Mouse (Mus musculus) lung, adult 2 months (tissue): ENCODE results near the gene Mrpl43. TPM values are rescaled to one million over a fixed set of nuclear protein-coding genes. Genes with fewer than 3 reads are reported as not detected.
A peak's percentile ranks its signal among the peaks of the same experiment; 100 is the strongest.

Experiments used
- DNase-seq: peaks from one replicate; pipeline ENCODE4 v3.0.0; 2022
- H3K4me1 ChIP-seq: fragments of 200-500 bp; 2 replicates; pipeline ENCODE4 v1.6.1; 2011; ENCODE audit warnings: low read length; ENCODE audit not compliant: control insufficient read depth, insufficient read depth
- H3K4me3 ChIP-seq: fragments of 200-500 bp; replicated peaks from 2 replicates; pipeline ENCODE3; 2011; ENCODE audit warnings: low read depth, mild to moderate bottlenecking, control low read depth, low read length; ENCODE audit errors: extremely low read depth
- CTCF ChIP-seq: fragments of 200-500 bp; IDR thresholded peaks from 2 replicates; pipeline ENCODE4 v1.5.1; 2011; ENCODE audit warnings: mild to moderate bottlenecking, low read length, control low read depth; ENCODE audit not compliant: insufficient read depth
- POLR2A ChIP-seq: fragments of 200-500 bp; IDR thresholded peaks from 2 replicates; pipeline ENCODE4 v1.6.1; 2011; ENCODE audit warnings: low read depth, mild to moderate bottlenecking, control low read depth, low read length, borderline replicate concordance; ENCODE audit errors: extremely low read depth
- WGBS: fragments of 180-500 bp; shearing (Covaris S2); methylation state at CpG from one replicate; pipeline ENCODE4 v1.1.7; 2018; 5-methylcytosine and 5-hydroxymethylcytosine counted together
- polyA plus RNA-seq: library from polyadenylated mRNA; depleted of rRNA; stranded (reverse); fragments of >200 nt; gene quantifications from 2 replicates; pipeline ENCODE4 v1.2.3, GENCODE M21; 2012

Mrpl43 gene
- polyA plus RNA-seq, 1 experiment = 50.1 TPM

DNA sequence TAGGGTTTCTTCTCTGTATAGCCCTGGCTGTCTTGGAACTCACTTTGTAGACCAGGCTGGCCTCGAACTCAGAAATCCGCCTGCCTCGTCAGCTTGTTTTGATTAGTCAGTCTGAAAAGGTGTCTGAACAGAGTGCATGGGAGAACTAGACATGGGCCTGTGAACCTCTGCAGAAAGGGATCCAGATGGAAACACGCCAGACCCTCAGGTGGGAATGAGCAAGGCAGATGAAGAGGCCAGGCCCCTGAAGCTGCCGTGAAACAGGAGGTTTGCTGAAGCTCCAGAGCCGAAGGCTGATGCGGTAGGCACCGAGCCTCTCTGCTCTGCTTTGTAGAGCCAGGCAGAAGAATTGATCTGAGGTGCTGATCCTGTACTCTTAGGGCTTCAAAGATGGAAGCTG, 6.0 kb upstream of the Mrpl43 start:
- Histone ChIP-seq H3K4me1 (peaks cover under 1% of the 10 kb centered on the region), H3K4me3 (no peak overlapping the region)
- 85% methylated on average over 8 of the region's 8 CpGs for WGBS
- no peak for TF ChIP-seq POLR2A
- no peak for DNase-seq

DNA sequence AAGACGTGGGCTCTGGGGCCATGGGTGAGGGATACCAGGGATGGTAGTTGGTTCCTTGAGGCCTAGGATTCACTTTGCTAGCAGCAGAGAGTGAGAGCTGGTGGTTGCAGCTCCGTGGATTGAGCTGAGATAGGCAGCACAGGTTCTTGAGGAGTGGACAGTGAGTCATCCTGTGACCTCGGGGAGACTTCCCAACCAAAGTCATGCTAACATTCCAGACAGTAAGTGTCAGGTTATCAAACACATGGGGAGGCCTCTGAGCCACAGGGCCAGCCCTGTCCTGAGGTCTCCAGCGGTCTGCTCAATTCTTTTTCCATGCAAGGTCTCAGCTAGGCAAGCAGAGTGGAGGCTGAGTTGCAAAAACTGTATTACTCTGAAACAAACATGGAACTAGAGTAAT, 4.4 kb upstream of the Mrpl43 start:
- no peak for TF ChIP-seq POLR2A
- DNase-seq = no peak
- H3K4me1 ChIP-seq = peaks cover 5% of the 10 kb centered on the region
- WGBS = 84% methylated on average over 4 of the region's 4 CpGs
- no peak overlapping the region for H3K4me3 ChIP-seq

DNA sequence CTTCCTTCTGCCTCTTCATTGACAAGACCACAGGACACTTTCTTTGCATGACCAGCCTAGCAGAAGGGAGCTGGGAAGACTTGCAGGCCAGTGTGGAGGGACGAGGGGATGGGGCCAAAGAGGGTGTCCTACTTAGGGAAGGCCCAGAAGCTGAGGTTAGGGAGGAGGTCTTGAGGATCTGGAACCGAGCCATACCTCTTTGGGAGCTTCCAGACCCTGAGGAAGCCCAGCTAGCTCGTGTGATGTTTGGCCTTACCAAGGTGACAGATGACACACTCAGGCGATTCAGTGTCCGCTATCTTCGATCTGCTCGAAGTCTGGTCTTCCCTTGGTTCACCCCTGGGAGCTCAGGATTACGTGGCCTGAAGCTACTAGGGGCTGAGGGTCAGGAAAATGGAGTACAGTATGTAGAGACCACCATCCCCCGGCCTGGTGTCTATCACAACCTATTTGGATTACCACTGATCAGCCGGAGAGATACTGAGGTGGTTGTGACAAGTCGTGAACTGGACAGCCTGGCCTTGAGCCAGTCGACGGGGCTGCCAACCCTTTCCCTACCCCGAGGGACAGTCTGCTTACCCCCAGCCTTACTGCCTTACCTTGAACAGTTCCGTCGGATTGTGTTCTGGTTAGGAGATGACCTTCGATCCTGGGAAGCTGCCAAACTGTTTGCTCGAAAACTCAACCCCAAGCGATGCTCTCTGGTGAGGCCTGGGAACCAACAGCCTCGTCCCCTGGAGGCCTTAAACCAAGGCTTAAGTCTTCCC, 1.4 kb upstream of the Mrpl43 start:
- no peak overlapping the region for H3K4me3 ChIP-seq

DNA sequence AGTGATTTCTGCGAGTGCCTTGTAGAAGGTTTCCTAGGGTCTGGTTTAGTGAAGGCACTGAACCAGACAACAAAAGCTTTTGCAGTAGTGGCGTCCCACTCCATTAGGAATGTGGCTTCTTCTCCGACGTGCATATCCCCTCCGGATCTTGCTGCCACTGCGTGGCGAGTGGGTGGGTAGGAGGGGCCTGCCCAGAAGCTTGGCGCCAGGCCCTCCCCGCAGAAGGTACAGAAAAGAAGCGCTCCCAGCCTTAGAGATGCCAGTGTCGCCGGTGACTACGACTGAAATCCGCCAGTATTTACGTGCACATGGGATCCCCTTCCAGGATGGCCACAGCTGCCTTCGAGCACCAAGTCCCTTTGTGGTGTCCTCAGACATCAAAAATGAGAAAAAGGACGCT, 779 bp upstream of the Mrpl43 start:
- 17% methylated on average over 17 of the region's 17 CpGs for WGBS
- DNase-seq = no peak

More for the DNA sequence above, 1.4 kb upstream of the Mrpl43 start:
- peaks cover 10% of the 10 kb centered on the region for H3K4me1 ChIP-seq
- TF ChIP-seq POLR2A = no peak
- no peak for TF ChIP-seq CTCF
- 73% methylated on average over 20 of the region's 20 CpGs for WGBS
- DNase-seq = no peak

DNA sequence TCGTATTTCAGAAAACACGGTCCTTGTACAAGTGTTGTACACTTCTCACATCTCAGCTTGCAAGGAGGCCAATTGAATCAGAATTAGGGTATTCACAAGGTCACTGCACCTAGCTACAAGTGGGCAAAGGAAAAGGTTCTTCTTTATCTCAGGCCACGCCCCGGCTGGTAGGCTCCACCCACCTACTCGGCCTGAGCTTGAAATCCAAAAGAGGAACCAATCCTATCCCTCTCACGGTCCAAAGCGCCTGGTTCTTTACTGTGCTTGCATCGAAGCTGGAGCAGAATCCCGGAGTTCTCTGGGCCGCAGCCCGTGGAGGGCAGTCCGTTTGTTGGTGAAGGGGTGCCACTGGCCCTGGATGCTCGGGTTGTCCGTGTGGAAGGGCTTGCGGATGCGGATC, 798 bp downstream of the Mrpl43 start, which contains the start of gene Twnk:
Gene Twnk, plus strand, starts transcription at position 220 of the 400 bp plus-strand sequence.
- peak; percentile 54 for DNase-seq
- TF ChIP-seq CTCF = no peak
- Histone ChIP-seq H3K4me3 (peak within 1 kb of the TSS; percentile 96), H3K4me1 (peaks cover 10% of the 10 kb centered on the region)
- 8% methylated on average over 16 of the region's 16 CpGs for WGBS

More for the DNA sequence above, 779 bp upstream of the Mrpl43 start:
- TF ChIP-seq CTCF (no peak), POLR2A (no peak)
- Histone ChIP-seq H3K4me1 (peaks cover 10% of the 10 kb centered on the region), H3K4me3 (no peak overlapping the region)

DNA sequence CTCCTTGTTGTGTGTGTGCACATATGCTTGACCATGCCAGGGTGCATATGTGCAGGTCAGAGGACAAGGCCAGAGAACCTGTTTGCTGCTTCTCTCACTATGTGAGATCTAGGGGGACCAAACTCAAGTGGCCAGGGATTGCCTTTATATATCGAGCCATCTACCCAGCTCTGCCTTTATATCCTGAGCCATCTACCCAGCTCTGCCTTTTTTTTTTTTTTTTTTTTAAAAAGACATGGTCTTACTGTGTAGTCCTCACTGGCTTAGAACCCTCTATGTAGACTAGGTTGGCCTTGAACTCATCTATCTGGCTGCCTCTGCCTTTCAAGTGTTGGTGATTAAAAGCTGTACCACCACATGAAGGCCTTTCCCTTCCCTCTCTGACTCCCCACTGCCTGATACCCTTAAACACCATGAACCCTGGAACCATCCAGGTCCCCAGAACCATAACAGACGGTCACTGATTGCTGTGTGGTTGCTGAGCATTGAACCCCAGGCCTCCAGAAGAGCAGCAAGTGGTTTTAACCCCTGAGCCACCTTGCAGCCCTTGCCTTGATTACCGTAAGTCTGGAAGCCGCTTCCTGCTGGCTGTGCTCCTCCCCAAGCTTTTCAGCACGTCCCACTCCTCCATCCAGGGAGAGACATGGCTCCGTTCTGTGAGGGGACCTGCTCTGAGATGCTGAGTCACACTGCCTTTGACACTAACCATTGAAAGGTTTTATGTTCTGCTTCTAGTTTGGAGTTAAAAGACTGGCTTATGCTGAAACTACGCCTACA, 2.3 kb downstream of the Mrpl43 start:
- TF ChIP-seq POLR2A = no peak
- no peak for TF ChIP-seq CTCF
- no peak for DNase-seq
- Histone ChIP-seq H3K4me1 (peaks cover 10% of the 10 kb centered on the region), H3K4me3 (no peak overlapping the region)
- WGBS = 88% methylated on average over 7 of the region's 7 CpGs

DNA sequence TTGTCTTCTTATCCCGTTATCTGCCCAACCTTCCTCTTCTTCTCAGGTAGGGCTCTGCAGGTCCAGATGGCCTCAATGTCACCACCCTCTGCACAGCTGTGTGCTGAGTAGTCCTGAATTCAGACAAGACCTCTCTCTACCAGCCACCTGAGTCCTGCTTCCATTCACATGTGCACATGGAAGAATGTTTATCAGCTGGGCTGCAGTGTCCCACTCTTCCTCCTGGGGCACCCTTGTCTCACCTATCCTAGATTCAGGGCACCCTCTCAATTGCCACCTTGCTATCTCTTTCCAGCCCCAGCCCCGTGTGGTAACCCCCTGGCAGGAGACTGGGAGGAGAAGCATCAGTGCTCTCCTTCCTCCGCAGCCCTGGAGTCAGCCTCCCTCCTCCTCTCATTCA, 3.9 kb downstream of the Mrpl43 start:
- TF ChIP-seq POLR2A (no peak), CTCF (0 out of 2 replicates have a peak, but pooled peaks have one; percentile 18)
- DNase-seq = no peak
- no peak overlapping the region for H3K4me3 ChIP-seq
- H3K4me1 ChIP-seq = peaks cover 10% of the 10 kb centered on the region
- 64% methylated on average over 3 of the region's 3 CpGs for WGBS

DNA sequence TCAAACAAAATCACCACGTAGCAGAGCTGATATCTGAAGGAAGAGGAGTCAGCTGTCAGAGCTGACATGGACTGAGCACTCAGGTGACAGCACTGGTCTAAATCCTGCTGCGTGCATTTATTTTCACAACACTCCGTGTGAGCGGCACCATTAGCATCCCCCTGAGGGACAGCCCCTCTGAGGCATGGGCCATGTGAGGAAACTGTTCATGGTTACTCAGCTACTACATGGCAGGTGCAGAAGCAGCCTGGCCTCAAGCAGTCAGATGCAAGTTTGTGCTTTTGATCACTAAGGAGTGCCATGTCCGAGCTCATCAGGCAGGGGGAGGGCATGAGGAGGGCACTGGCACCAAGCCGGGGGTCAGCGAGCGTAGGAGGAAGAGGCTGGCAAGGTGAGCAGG, 6.6 kb downstream of the Mrpl43 start:
- Histone ChIP-seq H3K4me1 (no peaks in the 10 kb centered on the region), H3K4me3 (no peak overlapping the region)
- no peak for DNase-seq
- 78% methylated on average over 8 of the region's 8 CpGs for WGBS
- TF ChIP-seq POLR2A = no peak
- TF ChIP-seq CTCF = no peak

DNA sequence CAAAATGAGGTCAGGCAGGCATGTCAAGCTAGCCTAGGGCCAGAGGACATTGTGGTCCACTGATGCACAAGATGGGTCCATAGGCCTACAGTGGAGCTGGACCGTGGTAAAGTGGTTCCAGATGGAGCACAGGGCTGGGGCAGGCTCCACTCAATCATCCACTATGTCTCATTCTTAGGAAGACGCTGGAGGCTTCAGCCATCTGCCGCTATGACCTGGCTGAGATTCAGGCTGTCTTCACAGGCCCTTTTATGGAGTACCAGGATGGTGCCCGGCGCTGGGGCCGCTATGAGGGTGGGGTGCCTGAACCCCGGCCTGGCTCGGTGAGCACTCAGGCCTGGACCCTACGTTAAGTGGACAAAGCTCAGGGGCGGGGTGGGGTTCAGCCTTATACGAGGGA, 8.5 kb downstream of the Mrpl43 start:
- no peak for TF ChIP-seq POLR2A
- TF ChIP-seq CTCF = no peak
- 85% methylated on average over 11 of the region's 11 CpGs for WGBS
- Histone ChIP-seq H3K4me1 (no peaks in the 10 kb centered on the region), H3K4me3 (no peak overlapping the region)
- DNase-seq = no peak

DNA sequence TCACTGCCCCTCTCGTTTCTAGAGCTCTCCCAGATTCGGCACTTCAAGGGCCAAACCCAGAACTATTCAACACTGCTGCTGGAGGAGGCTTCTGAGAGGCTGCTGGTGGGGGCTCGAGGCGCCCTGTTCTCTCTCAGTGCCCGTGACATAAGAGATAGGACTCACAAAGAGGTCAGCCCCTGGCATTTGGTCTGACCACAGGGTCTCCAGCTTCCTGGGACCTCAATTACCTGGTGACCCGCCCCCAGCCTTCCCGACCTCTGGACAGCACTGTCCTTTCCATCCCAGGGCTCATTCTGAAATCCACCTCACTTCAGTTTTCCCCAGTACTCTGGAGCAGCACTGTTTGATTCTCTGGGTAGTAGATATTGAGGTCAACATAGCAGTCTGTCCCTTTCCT, 13.5 kb downstream of the Mrpl43 start:
- peaks cover 2% of the 10 kb centered on the region; the same call in 1 of the 2 replicates for H3K4me1 ChIP-seq
- H3K4me3 ChIP-seq = no peak overlapping the region
- TF ChIP-seq CTCF (no peak), POLR2A (no peak)
- no peak for DNase-seq
- 62% methylated on average over 7 of the region's 7 CpGs for WGBS
